27 mouse cellular contexts compared by ENCODE assay signal in genomic region chr17:5551136-5551535, GRCm38 (mm10). TPM values are rescaled to one million over a fixed set of nuclear protein-coding genes. Genes with fewer than 3 reads are reported as not detected.
DNase-seq lines count a peak whose midpoint lies in the region; ATAC-seq and TF ChIP-seq lines count a peak whose summit lies in the region.
"Had no signal": no experiment of that assay in that cellular context is flagged by ENCODE, and none has a peak within 500 bp of the region (broad histone marks: within the 10 kb centered on the region; RNA-seq: fewer than 3 reads in every experiment).

No protein-coding gene starts in this region.

- DNase-seq in frontal cortex, postnatal 25 days (ENCODE audit: low spot score in 2 of 2), result no peak
- DNase-seq in layer of hippocampus, adult 2 months (ENCODE audit: low spot score in 2 of 2), result no peak
- DNase-seq in layer of hippocampus, adult 9-10 months (ENCODE audit: low spot score), result no peak
- DNase-seq in layer of hippocampus, adult 9-11 months, result peak; percentile 80
- DNase-seq in layer of hippocampus, postnatal 36 days, result no peak
- DNase-seq in brain, adult 2 months (ENCODE audit: low read depth, low spot score), result peak; percentile 86
- no peak for DNase-seq in thymus, postnatal 14 days
- DNase-seq: adrenal gland, adult 8-10 months; adrenal gland, postnatal 14 days; adrenal gland, postnatal 36 days; B cell, adult 2 months; cerebellum, adult 11 months; cerebellum, adult 18-20 months; cerebellum, adult 8-10 months; cerebellum, adult 9-11 months; cerebellum, postnatal 36 days; embryo, embryonic 11 days had no signal

- H3K4me3 ChIP-seq in layer of hippocampus, adult 2 months, result no peak overlapping the region
- H3K4me3 ChIP-seq: embryonic facial prominence, embryonic 13.5 days; embryonic facial prominence, embryonic 15.5 days; erythroblast, embryonic 14.5 days; forebrain, embryonic 10.5 days; forebrain, embryonic 12.5 days had no signal

- no peak for TF ChIP-seq CTCF in layer of hippocampus, adult 2 months (conservative IDR thresholded peaks at IDR 0.05)

- H3K27ac ChIP-seq in layer of hippocampus, adult 2 months, result peak overlapping the region; percentile 77
- H3K27ac ChIP-seq: embryonic facial prominence, embryonic 13.5 days; embryonic facial prominence, embryonic 15.5 days; forebrain, embryonic 10.5 days; forebrain, embryonic 12.5 days had no signal

- 0 out of 2 replicates have a peak, but pooled peaks have one; percentile 43 for ATAC-seq in frontal cortex, adult (ENCODE audit: low TSS enrichment)
- ATAC-seq: activated CD4-positive, CD25-positive, alpha-beta regulatory T cell, adult 4 months; CD4-positive, CD25-positive, alpha-beta regulatory T cell, adult 4 months; forebrain, embryonic 14.5 days; Patski had no signal

RNA-seq across cellular contexts. Expression of gene Zdhhc14, which starts 58.8 kb away (rescaled TPM):
- total RNA-seq in layer of hippocampus, adult 2 months (2021), result 10 to 100 TPM; 40.6 to 48.6 TPM
- 10 to 100 TPM; 48.7 to 51.8 TPM for total RNA-seq in layer of hippocampus, postnatal 36 days (2021)

Comparison
In these comparisons a context has a peak if more than half of its experiments do, and no peak if none do; other contexts are left out.
1. DNase-seq: peak in layer of hippocampus, adult 9-11 months (single experiment) and brain, adult 2 months (single experiment); none in frontal cortex, postnatal 25 days (0 of 2), layer of hippocampus, adult 2 months (0 of 2), layer of hippocampus, adult 9-10 months (single experiment), layer of hippocampus, postnatal 36 days (0 of 2) and thymus, postnatal 14 days (single experiment).